Mouse (Mus musculus) hindbrain, embryonic 14.5 days (tissue): ENCODE measurements around the gene Taar7b. TPM values are rescaled to one million over a fixed set of nuclear protein-coding genes. Genes with fewer than 3 reads are reported as not detected.

Source experiments
- ATAC-seq: fragments of 200-750 bp; cut with Nextera tagmentation; 2 replicates; pipeline ENCODE4 v1.8.0; 2017; ENCODE audit warnings: moderate number of reproducible peaks, mild to moderate bottlenecking, moderate TSS enrichment, moderate library complexity; ENCODE audit not compliant: low FRiP score
- DNase-seq: peaks from one replicate; pipeline ENCODE4 v3.0.0-alpha.2; 2015; ENCODE audit warnings: low spot score
- H3K27ac ChIP-seq: fragments of 300-500 bp; sonication (generic); 2 replicates; pipeline ENCODE4 v1.5.1; 2014; ENCODE audit warnings: mild to moderate bottlenecking, moderate library complexity
- H3K27me3 ChIP-seq: fragments of 300-500 bp; sonication (generic); 2 replicates; pipeline ENCODE4 v1.6.1; 2014; ENCODE audit warnings: mild to moderate bottlenecking, low read length, mixed read lengths; ENCODE audit not compliant: control insufficient read depth, insufficient read depth
- H3K36me3 ChIP-seq: fragments of 300-500 bp; sonication (generic); replicated peaks from 2 replicates; pipeline ENCODE4 v1.6.1; 2014; ENCODE audit not compliant: control insufficient read depth, insufficient read depth
- H3K4me1 ChIP-seq: fragments of 300-500 bp; sonication (generic); replicated peaks from 2 replicates; pipeline ENCODE4 v1.6.1; 2014; ENCODE audit warnings: antibody characterized with exemption, low read length, mixed read lengths; ENCODE audit not compliant: control insufficient read depth, insufficient read depth
- H3K4me2 ChIP-seq: fragments of 300-500 bp; sonication (generic); replicated peaks from 2 replicates; pipeline ENCODE4 v1.6.1; 2014; ENCODE audit warnings: mild to moderate bottlenecking, moderate library complexity
- H3K4me3 ChIP-seq: fragments of 300-500 bp; sonication (generic); replicated peaks from 2 replicates; pipeline ENCODE4 v1.5.1; 2014; ENCODE audit warnings: mild to moderate bottlenecking, low read length
- H3K9ac ChIP-seq: fragments of 300-500 bp; sonication (generic); 2 replicates; pipeline ENCODE4 v1.6.1; 2014
- H3K9me3 ChIP-seq: fragments of 300-500 bp; sonication (generic); 2 replicates; pipeline ENCODE4 v1.6.1; 2016; ENCODE audit warnings: low read length; ENCODE audit not compliant: control insufficient read depth
- WGBS: fragments of 180-500 bp; shearing (Covaris S2); extraction: QIAGEN DNeasy Blood & Tissue Kit; methylation state at CpG from one replicate; pipeline ENCODE4 v1.1.7; 2014; 5-methylcytosine and 5-hydroxymethylcytosine counted together
- polyA plus RNA-seq: library from polyadenylated mRNA; unstranded; fragments of >200 nt; fragmentation: Nextera tagmentation; extraction: Ambion mirVana; gene quantifications from 2 replicates; pipeline ENCODE4 v1.2.1, GENCODE M21; 2014

Gene Taar7b
- polyA plus RNA-seq, 1 experiment from 2014 or later = not detected

GRCm38 (mm10) chr10:23978901-23979705 is 20.6 kb upstream of the Taar7b start:
- Histone ChIP-seq H3K4me1 (no peaks in the 10 kb centered on the region), H3K9ac (no peak overlapping the region), H3K4me3 (no peak overlapping the region), H3K9me3 (no peaks in the 10 kb centered on the region), H3K27ac (no peak overlapping the region), H3K27me3 (no peaks in the 10 kb centered on the region), H3K36me3 (no peaks in the 10 kb centered on the region), H3K4me2 (no peak overlapping the region)
- peak; percentile 77 for ATAC-seq
- peak; percentile 72 for DNase-seq
- 43% methylated on average over 16 of the region's 16 CpGs for WGBS

- Histone ChIP-seq H3K9ac (no peak within 1 kb of the TSS), H3K4me3 (no peak within 1 kb of the TSS), H3K4me2 (no peak within 1 kb of the TSS), H3K27me3 (no peaks in the 10 kb centered on the region), H3K9me3 (no peaks in the 10 kb centered on the region), H3K27ac (no peak within 1 kb of the TSS), H3K36me3 (no peaks in the 10 kb centered on the region), H3K4me1 (no peaks in the 10 kb centered on the region)
- 71% methylated on average over 8 of the region's 8 CpGs for WGBS
- DNase-seq (no peak), ATAC-seq (no peak)
These were observed 14.2 kb upstream of the Taar7b start, which contains the start of gene Taar6 for GRCm38 (mm10) chr10:23985546-23985945. Gene Taar6, minus strand, starts transcription at chr10:23985646.

GRCm38 (mm10) chr10:23986419-23986818 is 13.3 kb upstream of the Taar7b start:
- no peak overlapping the region for H3K9ac ChIP-seq
- H3K27ac ChIP-seq = no peak overlapping the region

GRCm38 (mm10) chr10:23993381-23993780 is 6.4 kb upstream of the Taar7b start, which contains the start of gene Taar7a:
Gene Taar7a, minus strand, starts transcription at chr10:23993481.
- no peak within 1 kb of the TSS for H3K4me2 ChIP-seq

More at GRCm38 (mm10) chr10:23986419-23986818, 13.3 kb upstream of the Taar7b start:
- Histone ChIP-seq H3K4me1 (no peaks in the 10 kb centered on the region), H3K36me3 (no peaks in the 10 kb centered on the region), H3K4me3 (no peak overlapping the region), H3K27me3 (no peaks in the 10 kb centered on the region), H3K9me3 (no peaks in the 10 kb centered on the region), H3K4me2 (no peak overlapping the region)
- ATAC-seq (no peak), DNase-seq (no peak)
- 80% methylated on average over 5 of the region's 5 CpGs for WGBS

GRCm38 (mm10) chr10:24006442-24006841 is 6.7 kb downstream of the Taar7b start:
- ATAC-seq = no peak
- WGBS = 85% methylated on average over 1 of the region's 1 CpGs

More at GRCm38 (mm10) chr10:23993381-23993780, 6.4 kb upstream of the Taar7b start, which contains the start of gene Taar7a:
- Histone ChIP-seq H3K27ac (no peak within 1 kb of the TSS), H3K36me3 (no peaks in the 10 kb centered on the region), H3K4me1 (no peaks in the 10 kb centered on the region), H3K9ac (no peak within 1 kb of the TSS), H3K9me3 (no peaks in the 10 kb centered on the region), H3K27me3 (no peaks in the 10 kb centered on the region), H3K4me3 (no peak within 1 kb of the TSS)
- WGBS = 84% methylated on average over 3 of the region's 3 CpGs
- no peak for DNase-seq
- no peak for ATAC-seq

GRCm38 (mm10) chr10:24007034-24007433 is 7.3 kb downstream of the Taar7b start:
- no peaks in the 10 kb centered on the region for H3K9me3 ChIP-seq
- H3K36me3 ChIP-seq = no peaks in the 10 kb centered on the region
- no peaks in the 10 kb centered on the region for H3K4me1 ChIP-seq
- H3K4me3 ChIP-seq = no peak overlapping the region
- no peak overlapping the region for H3K27ac ChIP-seq
- no peak overlapping the region for H3K9ac ChIP-seq
- H3K27me3 ChIP-seq = no peaks in the 10 kb centered on the region
- no peak overlapping the region for H3K4me2 ChIP-seq
- no peak for ATAC-seq
- DNase-seq = no peak
- WGBS = 58% methylated on average over 2 of the region's 2 CpGs

More at GRCm38 (mm10) chr10:24006442-24006841, 6.7 kb downstream of the Taar7b start:
- H3K36me3 ChIP-seq = no peaks in the 10 kb centered on the region
- H3K27me3 ChIP-seq = no peaks in the 10 kb centered on the region
- no peak overlapping the region for H3K9ac ChIP-seq
- DNase-seq = no peak
- no peaks in the 10 kb centered on the region for H3K9me3 ChIP-seq
- H3K4me3 ChIP-seq = no peak overlapping the region
- no peaks in the 10 kb centered on the region for H3K4me1 ChIP-seq
- no peak overlapping the region for H3K4me2 ChIP-seq
- no peak overlapping the region for H3K27ac ChIP-seq

GRCm38 (mm10) chr10:24008143-24008542 is 8.4 kb downstream of the Taar7b start:
- Histone ChIP-seq H3K36me3 (no peaks in the 10 kb centered on the region), H3K4me2 (no peak overlapping the region), H3K27me3 (no peaks in the 10 kb centered on the region), H3K4me1 (no peaks in the 10 kb centered on the region), H3K4me3 (no peak overlapping the region), H3K27ac (no peak overlapping the region), H3K9me3 (no peaks in the 10 kb centered on the region), H3K9ac (no peak overlapping the region)
- no peak for ATAC-seq
- DNase-seq = no peak
- 95% methylated on average over 1 of the region's 1 CpGs for WGBS

- ATAC-seq (no peak), DNase-seq (no peak)
- no peaks in the 10 kb centered on the region for H3K36me3 ChIP-seq
- H3K4me1 ChIP-seq = no peaks in the 10 kb centered on the region
- H3K4me2 ChIP-seq = no peak within 1 kb of the TSS
- H3K9ac ChIP-seq = no peak within 1 kb of the TSS
- no peaks in the 10 kb centered on the region for H3K9me3 ChIP-seq
- no peaks in the 10 kb centered on the region for H3K27me3 ChIP-seq
- no peak within 1 kb of the TSS for H3K4me3 ChIP-seq
- H3K27ac ChIP-seq = no peak within 1 kb of the TSS
These were observed 27.2 kb downstream of the Taar7b start, which contains the start of gene Taar7d for GRCm38 (mm10) chr10:24026922-24027321. Gene Taar7d, plus strand, starts transcription at chr10:24027222.

- H3K36me3 ChIP-seq = no peaks in the 10 kb centered on the region
- no peak overlapping the region for H3K9ac ChIP-seq
- DNase-seq (no peak), ATAC-seq (no peak)
- H3K9me3 ChIP-seq = no peaks in the 10 kb centered on the region
- H3K27ac ChIP-seq = no peak overlapping the region
- no peaks in the 10 kb centered on the region for H3K27me3 ChIP-seq
- no peaks in the 10 kb centered on the region for H3K4me1 ChIP-seq
- H3K4me2 ChIP-seq = no peak overlapping the region
- H3K4me3 ChIP-seq = no peak overlapping the region
These were observed 31.6 kb downstream of the Taar7b start for GRCm38 (mm10) chr10:24031347-24031746.
